Mouse (Mus musculus) intestine, embryonic 16.5 days (tissue): ENCODE results near the gene Onecut1. TPM values are rescaled to one million over a fixed set of nuclear protein-coding genes. Genes with fewer than 3 reads are reported as not detected.

ENCODE experiments used
- polyA plus RNA-seq: library from polyadenylated mRNA; unstranded; fragments of >200 nt; fragmentation: Nextera tagmentation; extraction: Ambion mirVana; gene quantifications from 2 replicates; pipeline ENCODE4 v1.2.1, GENCODE M21; 2015

Gene Onecut1
- polyA plus RNA-seq, 1 experiment from 2014 or later: 0.82 TPM

Other genes starting within 250 kb of the Onecut1 start
- gene Fam214a, start 91.0 kb downstream of the Onecut1 start, polyA plus RNA-seq: 7.6 and 8.6 TPM in 2 replicates
- gene Arpp19, start 175.7 kb downstream of the Onecut1 start, polyA plus RNA-seq: 264 and 267 TPM in 2 replicates
- gene Myo5a, start 209.1 kb downstream of the Onecut1 start, polyA plus RNA-seq: 4.3 and 4.9 TPM in 2 replicates